Mouse (Mus musculus): ENCODE measurements around the gene Timm29. TPM values are rescaled to one million over a fixed set of nuclear protein-coding genes. Genes with fewer than 3 reads are reported as not detected.

The Timm29 gene
- polyA plus RNA-seq, 1 experiment from 2014 or later: 38.4 TPM

DNA sequence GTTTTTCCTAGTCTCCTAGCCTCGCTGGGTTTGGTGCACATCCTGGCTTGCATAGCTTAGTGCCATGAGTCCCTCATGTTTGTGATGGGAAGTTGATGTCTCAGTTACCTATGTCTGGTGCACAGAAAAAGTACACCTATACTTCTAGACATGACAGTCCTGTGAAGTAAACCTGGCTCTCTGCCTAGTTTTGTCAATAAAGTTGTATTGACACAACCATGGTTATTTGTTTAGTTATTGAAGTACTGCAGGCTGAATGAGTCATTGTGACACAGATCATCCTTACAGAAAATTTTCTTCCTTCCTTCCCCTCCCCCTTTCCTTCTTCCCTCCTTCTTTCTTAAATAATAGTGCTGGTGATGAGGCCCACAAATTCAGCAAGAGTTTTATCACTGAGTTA is 28.1 kb upstream of the Timm29 start:
- no peaks in the 10 kb centered on the region for H3K27me3 ChIP-seq (ENCODE audit: insufficient read depth, poor library complexity, severe bottlenecking)
- no peak overlapping the region for H3K27ac ChIP-seq
- H3K9me3 ChIP-seq: no peaks in the 10 kb centered on the region
- H3K36me3 ChIP-seq: peaks cover 48% of the 10 kb centered on the region
- H3K4me3 ChIP-seq: no peak overlapping the region
- H3K4me1 ChIP-seq (replicated peaks): no peaks in the 10 kb centered on the region
- no peak for DNase-seq (ENCODE audit: low spot score)
- 90% methylated on average over 1 of the region's 1 CpGs for WGBS

- peaks cover 51% of the 10 kb centered on the region for H3K36me3 ChIP-seq
- no peak for DNase-seq (ENCODE audit: low spot score)
- no peaks in the 10 kb centered on the region for H3K27me3 ChIP-seq (ENCODE audit: insufficient read depth, poor library complexity, severe bottlenecking)
- no peaks in the 10 kb centered on the region for H3K4me1 ChIP-seq (replicated peaks)
- H3K9me3 ChIP-seq: no peaks in the 10 kb centered on the region
- 89% methylated on average over 4 of the region's 4 CpGs for WGBS
- no peak overlapping the region for H3K27ac ChIP-seq
- H3K4me3 ChIP-seq: no peak overlapping the region
Measured at GRCm38 (mm10) chr9:21565004-21565586, 27.4 kb upstream of the Timm29 start.

GRCm38 (mm10) chr9:21566538-21566937 is 26.0 kb upstream of the Timm29 start:
- no peaks in the 10 kb centered on the region for H3K27me3 ChIP-seq (ENCODE audit: insufficient read depth, poor library complexity, severe bottlenecking)
- WGBS: 79% methylated on average over 1 of the region's 1 CpGs
- no peak for DNase-seq (ENCODE audit: low spot score)
- H3K4me1 ChIP-seq (replicated peaks): no peaks in the 10 kb centered on the region
- no peaks in the 10 kb centered on the region for H3K9me3 ChIP-seq
- H3K27ac ChIP-seq: no peak overlapping the region
- no peak overlapping the region for H3K4me3 ChIP-seq
- peaks cover 52% of the 10 kb centered on the region for H3K36me3 ChIP-seq

GRCm38 (mm10) chr9:21567051-21567450 is 25.5 kb upstream of the Timm29 start:
- 92% methylated on average over 2 of the region's 2 CpGs for WGBS
- no peaks in the 10 kb centered on the region for H3K9me3 ChIP-seq
- no peak overlapping the region for H3K4me3 ChIP-seq
- H3K4me1 ChIP-seq (replicated peaks): no peaks in the 10 kb centered on the region
- H3K36me3 ChIP-seq: peaks cover 52% of the 10 kb centered on the region
- no peaks in the 10 kb centered on the region for H3K27me3 ChIP-seq (ENCODE audit: insufficient read depth, poor library complexity, severe bottlenecking)
- DNase-seq (ENCODE audit: low spot score): no peak
- no peak overlapping the region for H3K27ac ChIP-seq

GRCm38 (mm10) chr9:21568657-21569255 is 23.8 kb upstream of the Timm29 start:
- peaks cover 57% of the 10 kb centered on the region for H3K36me3 ChIP-seq
- 91% methylated on average over 8 of the region's 8 CpGs for WGBS
- H3K4me1 ChIP-seq (replicated peaks): no peaks in the 10 kb centered on the region
- H3K4me3 ChIP-seq: no peak overlapping the region
- no peaks in the 10 kb centered on the region for H3K9me3 ChIP-seq
- no peaks in the 10 kb centered on the region for H3K27me3 ChIP-seq (ENCODE audit: insufficient read depth, poor library complexity, severe bottlenecking)
- DNase-seq (ENCODE audit: low spot score): no peak
- no peak overlapping the region for H3K27ac ChIP-seq

DNA sequence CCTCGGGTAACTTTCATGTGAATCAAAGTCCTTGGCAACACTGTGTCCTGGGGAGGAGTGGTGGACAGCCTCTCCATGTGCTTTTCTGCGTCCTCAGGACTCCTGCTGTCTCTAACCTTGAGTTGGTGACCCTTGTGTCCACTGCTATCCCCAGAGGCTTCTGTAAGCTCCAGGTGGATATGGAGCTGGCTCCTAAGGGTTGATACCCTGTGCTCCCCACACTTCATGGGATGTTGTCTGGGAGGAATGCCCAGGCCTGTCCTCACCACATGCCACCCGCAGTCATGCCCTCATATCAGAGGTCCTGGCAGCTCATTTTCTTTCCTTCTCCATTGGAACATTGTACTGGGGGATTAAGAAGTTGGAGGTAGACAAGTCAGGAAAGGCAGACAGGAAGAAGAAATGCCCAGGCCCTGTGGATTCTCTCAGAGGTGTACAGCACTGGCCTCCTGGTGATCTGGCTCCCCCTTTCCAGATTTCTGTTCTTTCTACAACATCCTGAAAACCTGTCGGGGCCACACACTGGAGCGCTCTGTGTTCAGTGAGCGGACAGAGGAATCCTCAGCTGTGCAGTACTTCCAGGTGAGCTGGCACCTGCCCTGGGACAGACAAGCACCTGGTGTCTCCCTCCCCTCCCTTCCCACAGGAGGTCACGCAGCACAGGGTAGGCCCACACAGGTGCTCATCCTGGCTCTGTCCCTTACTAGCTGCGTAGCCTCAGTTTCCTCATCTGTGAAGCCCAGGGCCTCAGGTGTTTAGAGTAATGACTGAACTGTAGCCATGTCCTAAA is 18.3 kb upstream of the Timm29 start:
- H3K9me3 ChIP-seq: no peaks in the 10 kb centered on the region
- 96% methylated on average over 8 of the region's 8 CpGs for WGBS
- H3K4me1 ChIP-seq (replicated peaks): no peaks in the 10 kb centered on the region
- no peak for DNase-seq (ENCODE audit: low spot score)
- peaks cover 98% of the 10 kb centered on the region for H3K36me3 ChIP-seq
- no peak overlapping the region for H3K27ac ChIP-seq
- H3K4me3 ChIP-seq: no peak overlapping the region
- no peaks in the 10 kb centered on the region for H3K27me3 ChIP-seq (ENCODE audit: insufficient read depth, poor library complexity, severe bottlenecking)

- no peak for DNase-seq (ENCODE audit: low spot score)
- H3K36me3 ChIP-seq: peaks cover 98% of the 10 kb centered on the region
- no peak overlapping the region for H3K27ac ChIP-seq
- WGBS: 95% methylated on average over 10 of the region's 10 CpGs
- no peaks in the 10 kb centered on the region for H3K27me3 ChIP-seq (ENCODE audit: insufficient read depth, poor library complexity, severe bottlenecking)
- H3K9me3 ChIP-seq: no peaks in the 10 kb centered on the region
- H3K4me3 ChIP-seq: no peak overlapping the region
- H3K4me1 ChIP-seq (replicated peaks): no peaks in the 10 kb centered on the region
Measured at GRCm38 (mm10) chr9:21575253-21575652, 17.3 kb upstream of the Timm29 start.

- H3K27me3 ChIP-seq (ENCODE audit: insufficient read depth, poor library complexity, severe bottlenecking): no peaks in the 10 kb centered on the region
- H3K9me3 ChIP-seq: no peaks in the 10 kb centered on the region
- no peak overlapping the region for H3K27ac ChIP-seq
- H3K36me3 ChIP-seq: peaks cover 98% of the 10 kb centered on the region
- H3K4me3 ChIP-seq: no peak overlapping the region
- DNase-seq (ENCODE audit: low spot score): no peak
- H3K4me1 ChIP-seq (replicated peaks): no peaks in the 10 kb centered on the region
- WGBS: 100% methylated on average over 1 of the region's 1 CpGs
Measured at GRCm38 (mm10) chr9:21576286-21576685, 16.2 kb upstream of the Timm29 start.

- H3K9me3 ChIP-seq: no peaks in the 10 kb centered on the region
- H3K36me3 ChIP-seq: peaks cover 98% of the 10 kb centered on the region
- H3K27ac ChIP-seq: no peak overlapping the region
- H3K27me3 ChIP-seq (ENCODE audit: insufficient read depth, poor library complexity, severe bottlenecking): no peaks in the 10 kb centered on the region
- no peak overlapping the region for H3K4me3 ChIP-seq
- no peak for DNase-seq (ENCODE audit: low spot score)
- no peaks in the 10 kb centered on the region for H3K4me1 ChIP-seq (replicated peaks)
- 80% methylated on average over 3 of the region's 3 CpGs for WGBS
Measured at GRCm38 (mm10) chr9:21578226-21578625, 14.3 kb upstream of the Timm29 start.

GRCm38 (mm10) chr9:21585401-21585800 is 7.1 kb upstream of the Timm29 start:
- WGBS: 92% methylated on average over 1 of the region's 1 CpGs
- DNase-seq (ENCODE audit: low spot score): no peak
- H3K4me3 ChIP-seq: no peak overlapping the region
- H3K36me3 ChIP-seq: peaks cover 100% of the 10 kb centered on the region
- H3K27ac ChIP-seq: no peak overlapping the region
- no peaks in the 10 kb centered on the region for H3K27me3 ChIP-seq (ENCODE audit: insufficient read depth, poor library complexity, severe bottlenecking)
- no peaks in the 10 kb centered on the region for H3K4me1 ChIP-seq (replicated peaks)
- H3K9me3 ChIP-seq: no peaks in the 10 kb centered on the region

DNA sequence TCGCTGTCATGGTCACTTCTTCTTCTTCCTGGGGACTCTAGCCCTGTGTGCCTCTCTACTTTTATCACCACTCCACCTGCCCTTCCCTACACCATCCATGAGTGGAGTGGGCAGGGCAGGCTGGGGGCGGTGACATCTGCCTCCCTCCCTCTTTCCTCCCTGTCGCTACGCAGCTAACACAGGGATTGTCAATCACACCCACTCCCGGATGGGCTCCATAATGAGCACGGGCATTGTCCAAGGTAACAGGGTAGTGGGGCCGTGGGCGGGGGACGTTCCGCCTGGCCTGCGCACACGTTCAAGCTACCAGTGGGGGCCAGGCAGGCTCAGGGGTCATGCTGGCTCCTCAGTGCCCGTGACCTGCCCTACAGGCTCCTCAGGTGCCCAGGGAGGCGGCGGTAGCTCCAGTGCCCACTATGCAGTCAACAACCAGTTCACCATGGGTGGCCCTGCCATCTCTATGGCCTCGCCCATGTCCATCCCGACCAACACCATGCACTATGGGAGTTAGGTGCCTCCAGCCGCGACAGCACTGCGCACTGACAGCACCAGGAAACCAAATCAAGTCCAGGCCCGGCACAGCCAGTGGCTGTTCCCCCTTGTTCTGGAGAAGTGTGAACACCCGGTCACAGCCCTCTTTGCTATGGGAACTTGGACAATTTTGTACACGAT is 4.7 kb upstream of the Timm29 start:
- no peak for DNase-seq (ENCODE audit: low spot score)
- Histone ChIP-seq H3K27me3 (ENCODE audit: insufficient read depth, poor library complexity, severe bottlenecking) (no peaks in the 10 kb centered on the region), H3K9me3 (no peaks in the 10 kb centered on the region), H3K27ac (no peak overlapping the region), H3K36me3 (peaks cover 86% of the 10 kb centered on the region), H3K4me1 (replicated peaks) (peaks cover 14% of the 10 kb centered on the region), H3K4me3 (no peak overlapping the region)
- 89% methylated on average over 23 of the region's 23 CpGs for WGBS

DNA sequence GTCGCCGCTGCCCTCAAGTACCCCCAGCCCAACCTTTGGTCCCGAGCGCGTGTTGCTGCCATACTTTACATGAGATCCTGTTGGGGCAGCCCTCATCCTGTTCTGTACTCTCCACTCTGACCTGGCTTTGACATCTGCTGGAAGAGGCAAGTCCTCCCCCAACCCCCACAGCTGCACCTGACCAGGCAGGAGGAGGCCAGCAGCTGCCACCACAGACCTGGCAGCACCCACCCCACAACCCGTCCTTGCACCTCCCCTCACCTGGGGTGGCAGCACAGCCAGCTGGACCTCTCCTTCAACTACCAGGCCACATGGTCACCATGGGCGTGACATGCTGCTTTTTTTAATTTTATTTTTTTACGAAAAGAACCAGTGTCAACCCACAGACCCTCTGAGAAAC is 4.2 kb upstream of the Timm29 start:
- no peak overlapping the region for H3K4me3 ChIP-seq
- H3K27ac ChIP-seq: no peak overlapping the region
- 91% methylated on average over 8 of the region's 8 CpGs for WGBS
- H3K27me3 ChIP-seq (ENCODE audit: insufficient read depth, poor library complexity, severe bottlenecking): no peaks in the 10 kb centered on the region
- H3K9me3 ChIP-seq: no peaks in the 10 kb centered on the region
- H3K36me3 ChIP-seq: peaks cover 81% of the 10 kb centered on the region
- DNase-seq (ENCODE audit: low spot score): no peak
- H3K4me1 ChIP-seq (replicated peaks): peaks cover 18% of the 10 kb centered on the region

GRCm38 (mm10) chr9:21589538-21589937 is 3.0 kb upstream of the Timm29 start:
- no peak for DNase-seq (ENCODE audit: low spot score)
- Histone ChIP-seq H3K27me3 (ENCODE audit: insufficient read depth, poor library complexity, severe bottlenecking) (no peaks in the 10 kb centered on the region), H3K9me3 (no peaks in the 10 kb centered on the region), H3K36me3 (peaks cover 74% of the 10 kb centered on the region), H3K27ac (no peak overlapping the region), H3K4me1 (replicated peaks) (peaks cover 30% of the 10 kb centered on the region), H3K4me3 (no peak overlapping the region)
- WGBS: 93% methylated on average over 5 of the region's 5 CpGs
